Mouse (Mus musculus) MEL (cell line): ENCODE results near the gene D430041D05Rik. TPM values are rescaled to one million over a fixed set of nuclear protein-coding genes. Genes with fewer than 3 reads are reported as not detected.

ENCODE experiments used
- DNase-seq: peaks from one replicate; pipeline ENCODE4 v3.0.0; 2011; ENCODE audit warnings: low read depth, low spot score
- H3K27ac ChIP-seq: 2 replicates; pipeline ENCODE4 v1.5.1; 2012; ENCODE audit warnings: low read depth, mild to moderate bottlenecking, control low read depth, low read length, moderate library complexity; ENCODE audit not compliant: control insufficient read depth
- H3K27me3 ChIP-seq, 2 experiments: fragments of 150-350 bp in 1 of 2; sonication (generic) in 1 of 2; 2 replicates each; pipeline ENCODE4 v1.6.1; 2012; ENCODE audit warnings: low read length in 2 of 2, mild to moderate bottlenecking in 2 of 2, improper control_type of control experiment in 1 of 2, moderate library complexity in 1 of 2; ENCODE audit not compliant: insufficient read depth in 2 of 2, control insufficient read depth in 1 of 2
- H3K36me3 ChIP-seq, 2 experiments: 2 replicates each; pipeline ENCODE4 v1.6.1; 2012 to 2014; ENCODE audit warnings: low read length in 2 of 2, improper control_type of control experiment in 1 of 2, inconsistent platforms in 1 of 2, mild to moderate bottlenecking in 1 of 2; ENCODE audit not compliant: insufficient read depth in 2 of 2, control insufficient read depth in 1 of 2
- H3K4me1 ChIP-seq, 2 experiments: fragments of 150-350 bp in 1 of 2; sonication (generic) in 1 of 2; 2 replicates each; pipeline ENCODE4 v1.6.1; 2012; ENCODE audit warnings: low read length in 2 of 2, improper control_type of control experiment in 1 of 2, mild to moderate bottlenecking in 1 of 2; ENCODE audit not compliant: insufficient read depth in 2 of 2, control insufficient read depth in 1 of 2
- H3K4me3 ChIP-seq, 2 experiments: fragments of 150-350 bp in 1 of 2; sonication (generic) in 1 of 2; 2 replicates each; pipeline ENCODE4 v1.5.1; 2012; ENCODE audit warnings: low read depth in 2 of 2, low read length in 2 of 2, mild to moderate bottlenecking in 2 of 2, moderate library complexity in 2 of 2, control low read depth in 1 of 2, improper control_type of control experiment in 1 of 2; ENCODE audit not compliant: control insufficient read depth in 1 of 2, insufficient read depth in 1 of 2
- H3K79me2 ChIP-seq: 2 replicates; pipeline ENCODE4 v1.6.1; 2012; ENCODE audit warnings: mild to moderate bottlenecking, low read length, moderate library complexity; ENCODE audit not compliant: control insufficient read depth, poor library complexity, insufficient read depth
- H3K9ac ChIP-seq: 2 replicates; pipeline ENCODE4 v1.6.1; 2012; ENCODE audit warnings: low read depth, mild to moderate bottlenecking, control low read depth, low read length, moderate library complexity; ENCODE audit not compliant: control insufficient read depth, poor library complexity, severe bottlenecking
- H3K9me3 ChIP-seq: fragments of 150-350 bp; sonication (generic); replicated peaks from 2 replicates; pipeline ENCODE4 v1.6.1; 2012; ENCODE audit warnings: mild to moderate bottlenecking, low read length, improper control_type of control experiment, moderate library complexity; ENCODE audit not compliant: insufficient read depth
- BHLHE40 ChIP-seq: IDR thresholded peaks from 2 replicates; pipeline ENCODE4 v1.6.1; 2012; ENCODE audit warnings: low read depth, mild to moderate bottlenecking, inconsistent platforms, low read length, improper control_type of control experiment, borderline replicate concordance
- CHD1 ChIP-seq: IDR thresholded peaks from 2 replicates; pipeline ENCODE4 v1.6.1; 2012; ENCODE audit warnings: low read depth, mild to moderate bottlenecking, inconsistent platforms, low read length, improper control_type of control experiment
- EP300 ChIP-seq, 2 experiments: IDR thresholded peaks; 2 replicates each; pipeline ENCODE4 v1.6.1; 2011; ENCODE audit warnings: improper control_type of control experiment in 2 of 2, low read length in 2 of 2, low read depth in 1 of 2, mild to moderate bottlenecking in 1 of 2
- GATA1 ChIP-seq: IDR thresholded peaks from 2 replicates; pipeline ENCODE4 v1.6.1; 2011; ENCODE audit warnings: low read depth, low read length, improper control_type of control experiment
- KAT2A ChIP-seq: conservative IDR thresholded peaks from 2 replicates; pipeline ENCODE4 v1.6.1; 2012; ENCODE audit warnings: low read depth, low read length, improper control_type of control experiment, inconsistent platforms
- MXI1 ChIP-seq: IDR thresholded peaks from 2 replicates; pipeline ENCODE4 v1.6.1; 2011; ENCODE audit warnings: mild to moderate bottlenecking, low read depth, low read length, improper control_type of control experiment
- MYC ChIP-seq: IDR thresholded peaks from 2 replicates; pipeline ENCODE4 v1.6.1; 2011; ENCODE audit warnings: low read depth, mild to moderate bottlenecking, low read length, improper control_type of control experiment, moderate library complexity
- NELFE ChIP-seq: IDR thresholded peaks from 2 replicates; pipeline ENCODE4 v1.6.1; 2011; ENCODE audit warnings: low read depth, low read length, improper control_type of control experiment
- NRF1 ChIP-seq: IDR thresholded peaks from 2 replicates; pipeline ENCODE4 v1.6.1; 2014; ENCODE audit warnings: low read depth, mild to moderate bottlenecking, inconsistent platforms, low read length, improper control_type of control experiment, moderate library complexity; ENCODE audit not compliant: poor library complexity, insufficient read depth, severe bottlenecking
- POLR2AphosphoS2 ChIP-seq: IDR thresholded peaks from 2 replicates; pipeline ENCODE4 v1.6.1; 2011; ENCODE audit warnings: low read length, improper control_type of control experiment
- RAD21 ChIP-seq: IDR thresholded peaks from 2 replicates; pipeline ENCODE4 v1.6.1; 2011; ENCODE audit warnings: mild to moderate bottlenecking, low read depth, low read length, improper control_type of control experiment
- SMC3 ChIP-seq: IDR thresholded peaks from 2 replicates; pipeline ENCODE4 v1.6.1; 2011; ENCODE audit warnings: low read depth, low read length, improper control_type of control experiment
- TBP ChIP-seq: IDR thresholded peaks from 2 replicates; pipeline ENCODE4 v1.8.0; 2011; ENCODE audit warnings: low read depth, low read length, improper control_type of control experiment
- UBTF ChIP-seq: IDR thresholded peaks from 2 replicates; pipeline ENCODE4 v1.6.1; 2012; ENCODE audit warnings: low read depth, mild to moderate bottlenecking, inconsistent platforms, low read length, improper control_type of control experiment, moderate library complexity, borderline replicate concordance; ENCODE audit not compliant: insufficient read depth
- USF2 ChIP-seq, 2 experiments: IDR thresholded peaks; 2 replicates each; pipeline ENCODE4 v1.6.1; 2011 to 2012; ENCODE audit warnings: improper control_type of control experiment in 2 of 2, low read length in 2 of 2, borderline replicate concordance in 1 of 2, inconsistent platforms in 1 of 2, low read depth in 1 of 2, mild to moderate bottlenecking in 1 of 2; ENCODE audit not compliant: insufficient read depth in 1 of 2
- ZC3H11A ChIP-seq: IDR thresholded peaks from 2 replicates; pipeline ENCODE4 v1.6.1; 2012; ENCODE audit warnings: low read depth, mild to moderate bottlenecking, inconsistent platforms, low read length, improper control_type of control experiment
- ZKSCAN1 ChIP-seq: IDR thresholded peaks from 2 replicates; pipeline ENCODE4 v1.6.1; 2012; ENCODE audit warnings: low read depth, mild to moderate bottlenecking, inconsistent platforms, low read length, improper control_type of control experiment, moderate library complexity
- ZMIZ1 ChIP-seq: IDR thresholded peaks from 2 replicates; pipeline ENCODE4 v1.6.1; 2012; ENCODE audit warnings: low read depth, mild to moderate bottlenecking, inconsistent platforms, low read length, improper control_type of control experiment, moderate library complexity
- polyA plus RNA-seq, 2 experiments: library from polyadenylated mRNA; stranded (reverse) in 1 of 2; unstranded in 1 of 2; fragments of >175 nt in 1 of 2; fragments of >200 nt in 1 of 2; gene quantifications; 2 replicates each; pipeline versions ENCODE4 v1.2.1 to v1.2.4; 2012; ENCODE audit warnings: low replicate concordance in 2 of 2, low read depth in 1 of 2; ENCODE audit not compliant: insufficient read length in 2 of 2, insufficient read depth in 1 of 2, missing spikeins in 1 of 2
- total RNA-seq: library from RNA; depleted of rRNA; stranded (reverse); fragments of 300-350 nt; gene quantifications from 2 replicates; pipeline ENCODE4 v1.2.3, GENCODE M21; 2012

Gene D430041D05Rik
- total and polyA plus RNA-seq, 3 experiments = 0.46 to 1.1 TPM; not detected in 1

- no peak for TF ChIP-seq CHD1
- TF ChIP-seq MXI1 = no peak
- no peak for TF ChIP-seq NELFE
- no peak for TF ChIP-seq ZC3H11A
- TF ChIP-seq RAD21 = no peak
- no peaks in the 10 kb centered on the region for H3K27me3 ChIP-seq
Observed at GRCm38 (mm10) chr2:104168186-104168896, 242.5 kb downstream of the D430041D05Rik start.

GRCm38 (mm10) chr2:104167765-104168164 lies 243.0 kb downstream of the D430041D05Rik start:
- no peak overlapping the region for H3K4me3 ChIP-seq
- TF ChIP-seq GATA1 (no peak), TBP (no peak), SMC3 (no peak), EP300 (IDR thresholded peaks at IDR 0.05; ENCODE audit: low read depth in 1 of 2, low read length in 2 of 2) (no peak), BHLHE40 (no peak), UBTF (no peak), KAT2A (no peak), NRF1 (no peak), ZKSCAN1 (no peak), POLR2AphosphoS2 (no peak), ZMIZ1 (no peak), MYC (no peak), CHD1 (no peak), USF2 (IDR thresholded peaks at IDR 0.05; ENCODE audit: borderline replicate concordance in 1 of 2, insufficient read depth in 1 of 2, low read depth in 1 of 2, low read length in 2 of 2) (no peak)
- no peaks in the 10 kb centered on the region for H3K9me3 ChIP-seq
- no peaks in the 10 kb centered on the region for H3K27me3 ChIP-seq
- no peak overlapping the region for H3K9ac ChIP-seq
- H3K79me2 ChIP-seq = no peaks in the 10 kb centered on the region
- peaks cover 0 to 6% of the 10 kb centered on the region in 2 experiments; a peak in 2 of 4 replicates for H3K36me3 ChIP-seq
- H3K4me1 ChIP-seq = peaks cover 4 to 5% of the 10 kb centered on the region in 2 experiments
- DNase-seq = no peak
- no peak overlapping the region for H3K27ac ChIP-seq

More at GRCm38 (mm10) chr2:104168186-104168896, 242.5 kb downstream of the D430041D05Rik start:
- no peaks in the 10 kb centered on the region for H3K79me2 ChIP-seq
- H3K27ac ChIP-seq = no peak overlapping the region
- peaks cover 0 to 11% of the 10 kb centered on the region in 2 experiments; a peak in 2 of 4 replicates for H3K36me3 ChIP-seq
- H3K4me1 ChIP-seq = peaks cover 9 to 10% of the 10 kb centered on the region in 2 experiments
- no peak overlapping the region for H3K4me3 ChIP-seq
- no peak for DNase-seq
- no peaks in the 10 kb centered on the region for H3K9me3 ChIP-seq
- no peak overlapping the region for H3K9ac ChIP-seq
